Mouse (Mus musculus) bone marrow macrophage, adult 2 months (primary cell): ENCODE results near the gene Phox2a. TPM values are rescaled to one million over a fixed set of nuclear protein-coding genes. Genes with fewer than 3 reads are reported as not detected.
A peak's percentile ranks its signal among the peaks of the same experiment; 100 is the strongest.

ENCODE experiments used
- H3K27ac ChIP-seq: 2 replicates; pipeline ENCODE4 v1.5.1; 2012; ENCODE audit warnings: low read depth, low read length; ENCODE audit not compliant: insufficient read depth
- H3K4me1 ChIP-seq: 2 replicates; pipeline ENCODE4 v1.6.1; 2012; ENCODE audit warnings: low read length; ENCODE audit not compliant: control insufficient read depth, insufficient read depth
- H3K4me3 ChIP-seq: 2 replicates; pipeline ENCODE4 v1.5.1; 2012; ENCODE audit warnings: mild to moderate bottlenecking, low read length, moderate library complexity; ENCODE audit not compliant: insufficient read depth
- CTCF ChIP-seq: IDR thresholded peaks from 2 replicates; pipeline ENCODE4 v1.5.1; 2012; ENCODE audit warnings: low read depth, mild to moderate bottlenecking, low read length, moderate library complexity
- POLR2A ChIP-seq: IDR thresholded peaks from 2 replicates; pipeline ENCODE4 v1.6.1; 2012; ENCODE audit warnings: mild to moderate bottlenecking, low read depth, low read length, borderline replicate concordance
- polyA plus RNA-seq: library from polyadenylated mRNA; stranded (reverse); fragments of >200 nt; gene quantifications from 2 replicates; pipeline ENCODE4 v1.2.4, GENCODE M21; 2012; ENCODE audit not compliant: missing spikeins, insufficient read depth, insufficient read length

Gene Phox2a
- polyA plus RNA-seq, 1 experiment, result not detected

GRCm38 (mm10) chr7:101862291-101862690 is 44.2 kb downstream of the Phox2a start:
- no peak overlapping the region for H3K27ac ChIP-seq
- no peak for TF ChIP-seq POLR2A
- no peak for TF ChIP-seq CTCF
- no peak overlapping the region for H3K4me3 ChIP-seq
- H3K4me1 ChIP-seq, result peaks cover 27% of the 10 kb centered on the region

GRCm38 (mm10) chr7:101863415-101863814 is 45.3 kb downstream of the Phox2a start, which contains the start of gene Anapc15:
Gene Anapc15 (plus strand): TSS chr7:101863715.
- peak within 1 kb of the TSS; percentile 39 for H3K27ac ChIP-seq
- no peak for TF ChIP-seq CTCF
- TF ChIP-seq POLR2A, result no peak
- peaks cover 17% of the 10 kb centered on the region for H3K4me1 ChIP-seq
- no peak within 1 kb of the TSS for H3K4me3 ChIP-seq

GRCm38 (mm10) chr7:101866491-101867265 is 48.6 kb downstream of the Phox2a start:
- Histone ChIP-seq H3K4me1 (peaks cover 33% of the 10 kb centered on the region), H3K4me3 (no peak overlapping the region), H3K27ac (no peak overlapping the region)
- no peak for TF ChIP-seq POLR2A
- TF ChIP-seq CTCF, result no peak

GRCm38 (mm10) chr7:101867482-101867881 is 49.4 kb downstream of the Phox2a start:
- no peak overlapping the region for H3K4me3 ChIP-seq
- peaks cover 39% of the 10 kb centered on the region for H3K4me1 ChIP-seq
- H3K27ac ChIP-seq, result no peak overlapping the region
- TF ChIP-seq CTCF (no peak), POLR2A (no peak)

- Histone ChIP-seq H3K4me3 (no peak overlapping the region), H3K27ac (no peak overlapping the region), H3K4me1 (peaks cover 44% of the 10 kb centered on the region)
- TF ChIP-seq CTCF, result no peak
- TF ChIP-seq POLR2A, result no peak
Observed at GRCm38 (mm10) chr7:101868241-101869162, 50.4 kb downstream of the Phox2a start.

- Histone ChIP-seq H3K27ac (no peak overlapping the region), H3K4me1 (peaks cover 39% of the 10 kb centered on the region), H3K4me3 (no peak overlapping the region)
- TF ChIP-seq POLR2A, result no peak
- TF ChIP-seq CTCF, result no peak
Observed at GRCm38 (mm10) chr7:101869163-101869500, 51.0 kb downstream of the Phox2a start.

- Histone ChIP-seq H3K4me3 (peak within 1 kb of the TSS; percentile 34), H3K4me1 (peaks cover 39% of the 10 kb centered on the region), H3K27ac (peak within 1 kb of the TSS; percentile 85)
- TF ChIP-seq CTCF (no peak), POLR2A (no peak)
Observed at GRCm38 (mm10) chr7:101870629-101871028, 52.5 kb downstream of the Phox2a start, which contains the start of gene Folr1. Gene Folr1 (minus strand): TSS chr7:101870788.

GRCm38 (mm10) chr7:101871296-101871695 is 53.2 kb downstream of the Phox2a start:
- peaks cover 37% of the 10 kb centered on the region for H3K4me1 ChIP-seq
- peak overlapping the region; percentile 85 for H3K27ac ChIP-seq
- peak overlapping the region; percentile 34 for H3K4me3 ChIP-seq
- no peak for TF ChIP-seq CTCF
- no peak for TF ChIP-seq POLR2A

Other genes starting within 250 kb of the Phox2a start
- not detected in 2 replicates for gene Art2b, start 232.7 kb upstream of the Phox2a start, polyA plus RNA-seq
- 9.7 and 13.6 TPM in 2 replicates for gene Clpb, start 154.7 kb upstream of the Phox2a start, polyA plus RNA-seq
- gene Inppl1, start 19.9 kb downstream of the Phox2a start, polyA plus RNA-seq, result 114 and 115 TPM in 2 replicates
- 379 and 471 TPM in 2 replicates for gene Folr2, start 38.9 kb downstream of the Phox2a start, polyA plus RNA-seq
- 103 and 112 TPM in 2 replicates for gene Anapc15, start 45.4 kb downstream of the Phox2a start, polyA plus RNA-seq
- 1.6 and 1.7 TPM in 2 replicates for gene Folr1, start 52.5 kb downstream of the Phox2a start, polyA plus RNA-seq
- gene Lamtor1, start 87.6 kb downstream of the Phox2a start, polyA plus RNA-seq, result 205 and 219 TPM in 2 replicates
- gene Tomt, start 88.0 kb downstream of the Phox2a start, polyA plus RNA-seq, result 0.29 TPM in 1 of 2 replicates, not detected in the other
- gene Lrrc51, start 115.6 kb downstream of the Phox2a start, polyA plus RNA-seq, result 3.2 and 3.5 TPM in 2 replicates
- 130 and 145 TPM in 2 replicates for gene Numa1, start 115.8 kb downstream of the Phox2a start, polyA plus RNA-seq
- gene Il18bp, start 200.4 kb downstream of the Phox2a start, polyA plus RNA-seq, result 13.1 and 13.6 TPM in 2 replicates
- gene Rnf121, start 247.2 kb downstream of the Phox2a start, polyA plus RNA-seq, result 16.7 and 17.2 TPM in 2 replicates
- gene Xndc1, start 247.2 kb downstream of the Phox2a start, polyA plus RNA-seq, result 15.4 and 18.1 TPM in 2 replicates
- gene Xntrpc, start 247.4 kb downstream of the Phox2a start, polyA plus RNA-seq, result 0.23 and 0.35 TPM in 2 replicates